Mouse (Mus musculus): ENCODE results near the gene Dab2ip. TPM values are rescaled to one million over a fixed set of nuclear protein-coding genes. Genes with fewer than 3 reads are reported as not detected.
A peak's percentile ranks its signal among the peaks of the same experiment; 100 is the strongest.

The Dab2ip gene
- polyA plus RNA-seq, 1 experiment from 2014 or later = 57.8 TPM

DNA sequence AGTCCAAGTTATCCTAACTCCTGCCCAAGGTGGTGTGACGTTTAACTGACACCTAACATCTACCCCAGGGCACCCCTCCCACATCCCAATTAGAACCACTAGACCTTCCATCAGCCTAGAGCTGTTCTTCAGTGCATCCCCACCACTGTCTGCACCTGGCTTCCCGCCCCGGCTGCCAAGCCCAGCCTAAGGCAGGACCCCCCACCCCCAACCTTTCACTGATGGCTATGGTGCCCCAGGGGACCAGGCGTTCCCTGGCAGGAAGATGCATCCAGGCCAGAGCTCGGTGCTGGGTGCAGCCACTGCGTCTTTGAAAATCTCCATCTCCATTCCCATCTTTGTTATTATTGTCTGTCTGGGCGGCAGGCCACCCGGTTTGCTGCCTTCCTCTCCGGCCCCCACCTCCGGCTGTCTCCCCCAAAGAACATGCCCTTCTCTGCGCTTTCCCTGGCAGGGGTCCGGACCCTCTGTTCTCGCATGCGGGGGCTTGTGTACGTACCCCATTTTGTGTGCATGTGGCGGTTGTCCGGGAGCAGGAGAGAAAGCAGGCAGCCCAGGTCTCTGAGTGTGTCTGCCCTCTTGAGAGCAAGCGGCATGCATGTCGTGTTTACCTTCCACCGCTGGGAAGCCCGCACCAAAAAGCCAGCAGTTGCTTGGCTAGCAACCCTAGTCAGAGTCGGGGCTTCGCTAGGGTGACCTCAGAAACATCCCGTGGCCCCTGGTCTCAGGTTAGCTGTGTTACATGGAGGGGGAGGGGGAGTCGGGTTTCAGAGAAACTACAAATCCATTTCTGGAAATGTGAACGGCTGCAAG, 104.9 kb downstream of the Dab2ip start:
- H3K27ac ChIP-seq = no peak overlapping the region
- WGBS = 17% methylated on average over 26 of the region's 26 CpGs
- no peaks in the 10 kb centered on the region for H3K27me3 ChIP-seq
- peaks cover 64% of the 10 kb centered on the region for H3K4me1 ChIP-seq
- no peak for ATAC-seq (ENCODE audit: insufficient number of reproducible peaks, low FRiP score, low TSS enrichment, low read depth)
- peak overlapping the region; percentile 71 for H3K4me3 ChIP-seq
- peak overlapping the region; percentile 85 for H3K4me2 ChIP-seq
- no peaks in the 10 kb centered on the region for H3K9me3 ChIP-seq
- no peak overlapping the region for H3K9ac ChIP-seq
- no peaks in the 10 kb centered on the region for H3K36me3 ChIP-seq

DNA sequence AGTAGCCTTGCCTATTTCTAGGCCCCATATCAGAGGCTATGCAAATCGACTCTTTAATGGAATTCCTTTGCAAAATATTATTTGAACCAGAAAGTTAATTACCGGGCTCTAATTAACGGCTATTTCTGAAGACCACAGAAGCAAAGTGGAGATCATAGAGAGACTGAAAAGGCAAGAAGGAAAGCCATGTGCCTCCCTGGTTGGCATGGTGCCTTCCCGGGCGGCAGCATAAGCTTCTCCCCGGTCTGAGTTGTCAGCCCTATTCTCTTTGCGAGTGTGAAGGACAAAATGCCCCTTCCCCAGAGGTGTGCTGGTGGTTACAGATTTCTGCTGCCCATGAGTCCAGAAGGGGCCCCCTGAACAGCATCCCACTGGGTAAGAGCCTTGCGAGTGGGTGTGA, 109.7 kb downstream of the Dab2ip start:
- Histone ChIP-seq H3K4me2 (no peak overlapping the region), H3K27me3 (no peaks in the 10 kb centered on the region), H3K4me3 (no peak overlapping the region), H3K9me3 (no peaks in the 10 kb centered on the region), H3K36me3 (no peaks in the 10 kb centered on the region), H3K4me1 (peaks cover 90% of the 10 kb centered on the region), H3K27ac (no peak overlapping the region), H3K9ac (no peak overlapping the region)
- no peak for ATAC-seq (ENCODE audit: insufficient number of reproducible peaks, low FRiP score, low TSS enrichment, low read depth)
- WGBS = 73% methylated on average over 8 of the region's 8 CpGs

DNA sequence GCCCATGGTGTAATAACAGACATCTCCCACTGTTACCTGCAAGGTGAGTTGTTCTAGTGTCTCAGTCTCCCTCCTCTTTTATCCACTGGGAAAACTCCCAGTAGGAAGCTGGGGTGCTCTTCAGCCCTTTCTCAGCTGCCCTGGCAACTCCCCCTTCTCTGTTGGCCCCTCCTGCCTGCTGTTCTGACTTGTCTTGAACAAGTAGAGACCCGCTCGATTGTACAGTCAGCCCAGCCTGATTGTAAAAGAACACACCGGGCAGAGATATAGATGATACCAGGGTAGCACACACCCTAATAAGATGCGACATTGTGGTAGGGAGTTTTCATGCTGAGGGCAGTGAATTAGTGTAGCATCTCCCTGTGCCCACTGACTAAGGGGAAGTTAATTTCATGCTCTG, 111.2 kb downstream of the Dab2ip start:
- Histone ChIP-seq H3K27me3 (no peaks in the 10 kb centered on the region), H3K36me3 (no peaks in the 10 kb centered on the region), H3K4me2 (no peak overlapping the region), H3K9ac (no peak overlapping the region), H3K4me1 (peaks cover 89% of the 10 kb centered on the region), H3K4me3 (no peak overlapping the region), H3K9me3 (no peaks in the 10 kb centered on the region), H3K27ac (peak overlapping the region; percentile 79; the same call in 1 of the 2 replicates)
- WGBS = 52% methylated on average over 4 of the region's 4 CpGs
- ATAC-seq (ENCODE audit: insufficient number of reproducible peaks, low FRiP score, low TSS enrichment, low read depth) = no peak

DNA sequence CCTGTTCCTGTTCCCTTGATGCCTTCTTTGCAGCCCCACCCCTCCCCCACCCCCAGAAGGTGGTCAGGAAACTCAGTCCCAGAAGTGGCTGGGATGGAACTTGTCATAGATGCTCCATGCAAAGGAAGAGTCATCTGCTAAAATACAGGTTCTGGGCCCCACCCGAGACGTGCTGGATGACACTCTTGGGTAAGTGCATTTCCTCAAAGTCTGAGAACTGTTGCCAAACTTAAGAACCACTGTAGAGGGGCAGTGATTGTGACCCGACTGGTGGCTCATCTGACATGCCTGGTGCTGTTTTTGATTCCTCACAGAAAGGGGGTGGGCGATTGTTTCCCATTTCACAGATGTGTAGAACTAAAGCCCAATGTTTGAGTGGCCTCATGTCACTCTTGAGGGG, 111.7 kb downstream of the Dab2ip start:
- Histone ChIP-seq H3K4me2 (no peak overlapping the region), H3K4me3 (no peak overlapping the region), H3K27me3 (no peaks in the 10 kb centered on the region), H3K4me1 (peaks cover 89% of the 10 kb centered on the region), H3K9ac (no peak overlapping the region), H3K27ac (0 out of 2 replicates have a peak overlapping the region, but pooled peaks have one; percentile 79), H3K36me3 (no peaks in the 10 kb centered on the region), H3K9me3 (no peaks in the 10 kb centered on the region)
- 55% methylated on average over 4 of the region's 4 CpGs for WGBS
- no peak for ATAC-seq (ENCODE audit: insufficient number of reproducible peaks, low FRiP score, low TSS enrichment, low read depth)

DNA sequence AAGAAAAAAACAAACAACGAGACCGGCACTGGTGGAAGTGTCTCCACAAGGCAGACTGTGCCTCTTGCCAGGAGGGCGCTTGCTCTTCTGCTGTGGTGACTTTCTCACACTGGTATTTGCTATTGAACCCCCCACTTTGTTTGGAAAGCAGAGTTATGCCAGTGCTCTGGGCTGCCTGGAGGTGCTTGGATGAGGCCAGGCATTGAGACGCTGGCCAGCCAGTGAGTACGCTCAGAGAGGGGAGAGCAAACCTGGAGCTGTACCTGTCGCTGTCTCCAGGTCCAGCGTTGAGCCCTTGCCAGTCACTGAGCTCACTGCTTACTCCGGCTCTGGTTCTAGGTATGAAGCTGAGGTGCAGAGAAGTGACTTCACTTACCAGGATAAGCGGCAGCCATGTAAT, 112.2 kb downstream of the Dab2ip start:
- H3K4me1 ChIP-seq = peaks cover 89% of the 10 kb centered on the region

DNA sequence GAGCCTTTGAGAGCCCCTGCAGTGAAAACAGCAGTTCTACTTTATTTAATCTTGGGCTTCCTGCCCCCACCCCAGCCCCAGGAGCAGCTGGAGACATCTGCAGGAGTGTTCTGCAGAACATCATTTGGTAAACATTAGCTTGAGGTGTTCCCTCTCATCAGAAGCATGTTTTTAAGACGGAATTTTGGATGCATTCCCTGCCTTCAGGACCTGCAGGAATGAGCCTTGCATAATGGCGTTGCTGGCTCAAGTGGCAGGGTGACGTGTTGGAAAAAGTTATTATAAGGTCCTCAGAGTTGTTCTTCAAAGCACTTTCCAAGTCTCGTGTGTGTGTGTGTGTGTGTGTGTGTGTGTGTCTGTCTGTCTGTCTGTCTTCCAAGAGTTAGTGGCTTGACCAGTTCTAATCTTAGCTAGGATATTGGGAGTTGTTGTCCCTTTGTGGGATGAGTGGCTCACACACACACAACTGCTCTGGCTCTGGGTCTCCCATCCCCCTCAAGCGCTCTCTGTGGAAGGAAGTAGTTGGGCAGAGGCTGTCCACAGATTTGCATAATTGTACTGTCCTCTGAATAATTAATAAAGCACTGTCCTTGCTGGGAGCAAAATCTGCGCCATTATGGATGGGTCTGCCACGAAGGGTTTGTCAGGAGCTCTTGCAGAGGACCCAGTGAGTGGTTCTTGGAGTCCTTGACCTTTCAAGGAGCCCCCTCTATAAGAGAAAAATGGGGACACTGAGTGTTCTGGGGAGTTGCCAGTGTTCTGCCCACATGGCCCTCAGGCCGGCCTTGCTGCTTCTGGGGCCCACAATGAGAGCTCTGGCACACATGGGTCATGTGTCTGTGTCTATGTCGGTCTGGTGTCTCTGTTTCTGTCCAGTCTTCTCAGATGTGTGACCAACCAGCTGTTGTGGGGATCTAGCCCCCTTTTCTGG, 114.2 kb downstream of the Dab2ip start:
- Histone ChIP-seq H3K27me3 (no peaks in the 10 kb centered on the region), H3K9ac (no peak overlapping the region), H3K9me3 (no peaks in the 10 kb centered on the region), H3K4me2 (peak overlapping the region; percentile 3; the same call in 1 of the 2 replicates), H3K4me1 (peaks cover 99% of the 10 kb centered on the region), H3K27ac (peak overlapping the region; percentile 79), H3K36me3 (no peaks in the 10 kb centered on the region), H3K4me3 (no peak overlapping the region)
- peak; percentile 56; the same call in 1 of the 2 replicates for ATAC-seq (ENCODE audit: insufficient number of reproducible peaks, low FRiP score, low TSS enrichment, low read depth)
- 50% methylated on average over 9 of the region's 9 CpGs for WGBS

More for the DNA sequence above, 112.2 kb downstream of the Dab2ip start:
- Histone ChIP-seq H3K27ac (peak overlapping the region; percentile 79), H3K4me2 (no peak overlapping the region), H3K9me3 (no peaks in the 10 kb centered on the region), H3K27me3 (no peaks in the 10 kb centered on the region), H3K36me3 (no peaks in the 10 kb centered on the region), H3K4me3 (no peak overlapping the region), H3K9ac (no peak overlapping the region)
- 66% methylated on average over 9 of the region's 9 CpGs for WGBS
- ATAC-seq (ENCODE audit: insufficient number of reproducible peaks, low FRiP score, low TSS enrichment, low read depth) = no peak

DNA sequence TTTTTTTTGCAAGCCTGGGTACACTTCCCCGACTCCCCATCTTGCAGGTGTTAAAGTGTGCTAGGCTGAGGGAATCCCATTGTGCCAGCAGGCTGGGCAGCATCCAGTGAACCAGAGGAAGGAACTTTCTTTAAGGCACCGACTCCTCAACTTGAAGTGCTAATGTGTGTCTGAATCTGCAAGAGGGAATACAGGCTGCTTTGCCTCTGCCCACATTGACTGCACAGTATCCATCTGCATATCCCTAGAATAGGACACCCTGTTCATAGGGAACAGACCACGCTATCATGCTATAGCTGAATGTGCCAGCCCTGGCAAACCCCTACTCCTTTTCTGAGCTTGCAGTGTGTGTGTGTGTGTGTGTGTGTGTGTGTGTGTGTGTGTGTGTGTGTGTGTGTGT, 115.1 kb downstream of the Dab2ip start:
- Histone ChIP-seq H3K36me3 (no peaks in the 10 kb centered on the region), H3K4me2 (no peak overlapping the region), H3K27ac (peak overlapping the region; percentile 19; the same call in 1 of the 2 replicates), H3K4me3 (no peak overlapping the region), H3K9ac (no peak overlapping the region), H3K9me3 (no peaks in the 10 kb centered on the region), H3K27me3 (no peaks in the 10 kb centered on the region), H3K4me1 (peaks cover 99% of the 10 kb centered on the region)
- WGBS = 66% methylated on average over 3 of the region's 3 CpGs
- no peak for ATAC-seq (ENCODE audit: insufficient number of reproducible peaks, low FRiP score, low TSS enrichment, low read depth)

DNA sequence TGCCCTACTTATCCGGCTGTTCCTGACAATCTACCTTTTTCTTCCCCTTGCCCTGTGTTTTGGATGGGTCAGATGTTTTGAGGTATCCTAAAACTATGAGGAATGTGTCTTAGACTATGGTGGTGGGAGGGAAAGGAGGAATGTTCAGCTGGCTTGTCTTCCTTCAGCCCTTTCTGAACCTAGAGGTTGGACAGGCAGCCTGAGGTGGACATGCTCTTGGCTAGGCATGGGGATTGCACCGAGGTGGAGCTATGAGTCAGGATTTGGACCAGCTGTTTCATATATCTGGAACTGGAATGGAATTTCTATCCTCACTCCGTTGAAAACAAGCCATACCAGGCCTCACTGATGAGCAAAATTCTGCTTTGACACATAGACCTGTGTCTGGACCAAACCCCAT, 115.9 kb downstream of the Dab2ip start:
- no peak for ATAC-seq (ENCODE audit: insufficient number of reproducible peaks, low FRiP score, low TSS enrichment, low read depth)
- Histone ChIP-seq H3K27ac (no peak overlapping the region; the same call in 1 of the 2 replicates), H3K4me1 (peaks cover 99% of the 10 kb centered on the region), H3K9ac (no peak overlapping the region), H3K4me3 (no peak overlapping the region), H3K9me3 (no peaks in the 10 kb centered on the region), H3K36me3 (no peaks in the 10 kb centered on the region), H3K27me3 (no peaks in the 10 kb centered on the region), H3K4me2 (no peak overlapping the region)
- 38% methylated on average over 3 of the region's 3 CpGs for WGBS

DNA sequence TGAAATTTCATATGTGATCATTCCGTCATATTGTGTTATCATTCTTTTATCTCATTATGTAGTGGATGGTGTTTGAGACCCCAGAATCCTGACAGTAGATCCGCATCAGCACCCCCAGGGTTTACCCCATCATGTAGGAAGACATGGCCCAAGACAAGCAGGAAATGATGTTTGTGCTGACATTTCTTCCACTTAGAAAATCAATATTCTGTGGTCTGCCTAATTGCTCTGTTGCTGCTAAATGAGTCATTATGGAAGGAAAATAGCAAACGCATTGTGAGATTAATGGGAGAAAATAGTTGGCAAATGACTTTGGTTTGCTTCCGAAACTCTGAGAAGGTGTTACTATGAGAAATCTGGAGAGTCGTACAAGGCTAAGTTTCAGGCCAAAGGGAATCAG, 116.4 kb downstream of the Dab2ip start:
- Histone ChIP-seq H3K27ac (no peak overlapping the region), H3K36me3 (no peaks in the 10 kb centered on the region), H3K4me3 (no peak overlapping the region), H3K9me3 (no peaks in the 10 kb centered on the region), H3K27me3 (no peaks in the 10 kb centered on the region), H3K4me2 (no peak overlapping the region), H3K4me1 (peaks cover 99% of the 10 kb centered on the region), H3K9ac (no peak overlapping the region)
- no peak for ATAC-seq (ENCODE audit: insufficient number of reproducible peaks, low FRiP score, low TSS enrichment, low read depth)
- 70% methylated on average over 5 of the region's 5 CpGs for WGBS

DNA sequence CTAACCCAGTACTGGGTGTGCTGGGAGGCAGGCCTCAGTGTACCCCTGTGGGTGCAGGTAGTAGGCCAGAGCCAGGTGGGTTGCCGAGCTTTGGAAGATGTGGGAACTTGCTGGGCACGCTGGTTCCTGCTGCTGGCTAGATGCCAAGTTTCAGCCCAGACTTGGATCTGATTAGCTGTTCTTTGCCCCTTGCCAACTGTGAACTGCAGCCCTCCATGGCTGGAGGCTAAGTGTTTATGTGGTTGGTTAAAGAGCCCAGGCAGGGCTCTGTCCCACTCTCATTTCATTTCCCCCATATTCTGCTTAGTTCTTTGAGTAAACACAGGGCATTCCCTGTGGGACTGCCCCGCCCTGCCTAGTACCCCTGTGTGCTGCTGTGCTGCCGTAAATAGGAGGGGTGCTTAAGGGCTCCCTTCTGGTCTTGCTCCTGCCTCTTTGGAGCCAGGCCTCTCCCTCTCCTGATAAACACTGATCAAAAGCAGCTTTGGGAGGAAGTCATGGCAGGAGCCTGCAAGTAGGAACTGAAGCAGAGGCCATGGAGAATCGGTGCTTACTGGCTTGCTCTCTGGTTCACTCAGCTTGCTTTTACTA, 118.1 kb downstream of the Dab2ip start:
- ATAC-seq (ENCODE audit: insufficient number of reproducible peaks, low FRiP score, low TSS enrichment, low read depth) = peak; percentile 48
- peak overlapping the region; percentile 14; the same call in 1 of the 2 replicates for H3K4me2 ChIP-seq
- no peak overlapping the region for H3K4me3 ChIP-seq
- 9% methylated on average over 5 of the region's 5 CpGs for WGBS
- no peaks in the 10 kb centered on the region for H3K36me3 ChIP-seq
- H3K27ac ChIP-seq = peak overlapping the region; percentile 72
- H3K4me1 ChIP-seq = peaks cover 99% of the 10 kb centered on the region
- no peaks in the 10 kb centered on the region for H3K9me3 ChIP-seq
- no peaks in the 10 kb centered on the region for H3K27me3 ChIP-seq
- H3K9ac ChIP-seq = no peak overlapping the region

DNA sequence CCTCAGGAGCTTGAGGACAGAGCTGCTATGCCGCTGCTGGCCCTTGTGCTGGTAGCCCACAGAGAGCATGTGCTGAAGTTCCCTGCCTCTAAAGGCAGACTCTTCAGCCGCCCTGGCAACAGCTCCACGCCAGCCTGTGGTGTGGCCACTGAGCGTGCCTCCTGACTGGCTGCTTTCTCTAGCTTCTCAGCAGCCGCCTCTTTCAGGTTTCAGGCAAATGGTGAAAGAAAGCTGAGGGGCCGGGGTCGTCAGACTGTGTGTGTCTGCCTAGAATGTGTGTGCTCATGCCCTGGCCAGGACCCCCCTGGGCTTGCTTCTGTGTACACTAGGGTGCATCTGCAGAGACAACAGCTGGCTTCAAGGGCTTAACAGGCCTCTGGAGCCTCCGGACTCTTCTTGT, 119.8 kb downstream of the Dab2ip start:
- Histone ChIP-seq H3K27me3 (no peaks in the 10 kb centered on the region), H3K4me2 (no peak overlapping the region), H3K27ac (peak overlapping the region; percentile 34; the same call in 1 of the 2 replicates), H3K9me3 (no peaks in the 10 kb centered on the region), H3K4me1 (peaks cover 97% of the 10 kb centered on the region), H3K9ac (no peak overlapping the region), H3K36me3 (no peaks in the 10 kb centered on the region), H3K4me3 (no peak overlapping the region)
- 28% methylated on average over 8 of the region's 8 CpGs for WGBS
- no peak for ATAC-seq (ENCODE audit: insufficient number of reproducible peaks, low FRiP score, low TSS enrichment, low read depth)
